Mouse (Mus musculus) neural tube, embryonic 11.5 days (tissue): ENCODE results near the gene Tmem120b. TPM values are rescaled to one million over a fixed set of nuclear protein-coding genes. Genes with fewer than 3 reads are reported as not detected.

ENCODE experiments used
- ATAC-seq: fragments of 200-750 bp; cut with Nextera tagmentation; 2 replicates; pipeline ENCODE4 v1.8.0; 2017; ENCODE audit warnings: moderate number of reproducible peaks, mild to moderate bottlenecking, moderate TSS enrichment, moderate library complexity; ENCODE audit not compliant: insufficient read depth, low FRiP score, low TSS enrichment
- DNase-seq: peaks from one replicate; pipeline ENCODE4 v3.0.0-alpha.2; 2015; ENCODE audit warnings: low spot score
- H3K27ac ChIP-seq: fragments of 300-500 bp; sonication (generic); 2 replicates; pipeline ENCODE4 v1.5.1; 2014; ENCODE audit warnings: low read depth, mild to moderate bottlenecking, low read length
- H3K27me3 ChIP-seq: fragments of 300-500 bp; sonication (generic); 2 replicates; pipeline ENCODE4 v1.6.1; 2014; ENCODE audit warnings: mild to moderate bottlenecking, low read length, mixed read lengths; ENCODE audit not compliant: control insufficient read depth, insufficient read depth
- H3K36me3 ChIP-seq: fragments of 300-500 bp; sonication (generic); 2 replicates; pipeline ENCODE4 v1.6.1; 2014; ENCODE audit warnings: mild to moderate bottlenecking, low read length, moderate library complexity, mixed read lengths; ENCODE audit not compliant: control insufficient read depth, insufficient read depth
- H3K4me1 ChIP-seq: fragments of 300-500 bp; sonication (generic); 2 replicates; pipeline ENCODE4 v1.6.1; 2014; ENCODE audit warnings: low read length, mixed read lengths; ENCODE audit not compliant: control insufficient read depth, insufficient read depth
- H3K4me2 ChIP-seq: fragments of 300-500 bp; sonication (generic); 2 replicates; pipeline ENCODE4 v1.6.1; 2014; ENCODE audit warnings: low read depth, mild to moderate bottlenecking, moderate library complexity
- H3K4me3 ChIP-seq: fragments of 300-500 bp; sonication (generic); 2 replicates; pipeline ENCODE4 v1.5.1; 2014; ENCODE audit warnings: low read depth, low read length
- H3K9ac ChIP-seq: fragments of 300-500 bp; sonication (generic); 2 replicates; pipeline ENCODE4 v1.6.1; 2014; ENCODE audit warnings: mild to moderate bottlenecking, low read length
- H3K9me3 ChIP-seq: fragments of 300-500 bp; sonication (generic); 2 replicates; pipeline ENCODE4 v1.6.1; 2016; ENCODE audit warnings: low read length; ENCODE audit not compliant: control insufficient read depth
- WGBS: fragments of 180-500 bp; shearing (Covaris S2); extraction: QIAGEN DNeasy Blood & Tissue Kit; methylation state at CpG from one replicate; pipeline ENCODE4 v1.1.7; 2014; 5-methylcytosine and 5-hydroxymethylcytosine counted together
- polyA plus RNA-seq: library from polyadenylated mRNA; unstranded; fragments of >200 nt; fragmentation: Nextera tagmentation; extraction: Ambion mirVana; gene quantifications from 2 replicates; pipeline ENCODE4 v1.2.1, GENCODE M21; 2014

Tmem120b gene
- polyA plus RNA-seq, 1 experiment from 2014 or later = 9.9 TPM

DNA sequence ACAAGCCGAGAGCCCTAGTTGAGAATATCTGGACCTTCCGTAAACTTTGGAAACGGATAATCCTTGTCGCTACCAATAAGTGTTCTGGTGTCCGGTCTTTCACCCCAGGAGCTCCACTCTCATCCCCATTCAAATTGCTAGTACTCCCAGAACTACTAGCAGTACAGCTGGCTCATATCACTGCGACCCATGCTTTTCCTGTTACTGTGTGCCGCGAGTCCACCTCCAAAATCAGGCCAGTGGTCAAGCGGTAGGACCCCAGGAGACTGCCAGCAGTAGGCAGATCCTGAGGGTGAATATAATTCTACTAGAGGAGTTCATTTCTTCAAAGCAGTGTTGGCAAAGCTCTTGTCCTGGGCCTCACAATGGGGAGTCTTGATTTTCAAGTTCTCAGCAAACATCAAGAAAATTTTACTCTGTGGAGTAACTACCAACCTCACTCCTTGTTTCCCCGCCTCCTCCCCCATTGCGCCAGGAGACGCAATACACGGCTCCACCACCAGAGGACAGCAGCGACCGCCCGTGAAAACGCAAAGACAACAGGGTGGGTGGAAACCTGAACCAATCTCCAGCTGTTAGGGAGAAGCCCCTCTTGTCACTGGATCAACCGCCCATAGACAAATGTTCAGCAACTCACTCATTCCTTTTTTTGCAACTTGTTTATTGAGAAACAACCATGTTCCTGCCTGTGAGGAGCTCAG lies 65.0 kb downstream of the Tmem120b start:
- H3K36me3 ChIP-seq = peaks cover 4% of the 10 kb centered on the region
- no peaks in the 10 kb centered on the region for H3K9me3 ChIP-seq
- no peak for ATAC-seq
- peaks cover 50% of the 10 kb centered on the region for H3K4me1 ChIP-seq
- 20% methylated on average over 18 of the region's 18 CpGs for WGBS
- no peak overlapping the region; the same call in 1 of the 2 replicates for H3K4me3 ChIP-seq
- peak overlapping the region; percentile 0; the same call in 1 of the 2 replicates for H3K27ac ChIP-seq
- H3K4me2 ChIP-seq = peak overlapping the region; percentile 100
- no peak overlapping the region for H3K9ac ChIP-seq
- no peaks in the 10 kb centered on the region for H3K27me3 ChIP-seq
- peak; percentile 90 for DNase-seq

DNA sequence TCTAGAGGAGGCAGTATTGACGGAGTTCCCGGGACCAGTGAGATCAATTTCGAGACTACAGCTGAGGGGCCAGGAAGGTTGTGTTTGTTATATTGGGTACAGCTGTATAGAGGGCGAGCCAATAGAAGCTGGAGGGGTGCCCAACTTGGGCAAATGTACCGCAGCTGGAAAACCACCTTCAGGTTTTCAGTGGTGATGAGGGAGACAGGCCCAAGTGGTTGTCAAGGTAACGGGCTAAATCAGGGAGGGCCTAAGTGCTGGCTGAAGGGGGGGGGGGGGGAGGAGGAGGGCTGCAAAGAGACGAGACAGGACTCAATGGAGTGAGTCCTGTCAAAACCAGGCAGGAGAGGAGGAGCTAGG lies 65.5 kb downstream of the Tmem120b start:
- Histone ChIP-seq H3K9ac (no peak overlapping the region), H3K4me1 (peaks cover 50% of the 10 kb centered on the region), H3K9me3 (no peaks in the 10 kb centered on the region), H3K27ac (peak overlapping the region; percentile 0; the same call in 1 of the 2 replicates), H3K4me2 (peak overlapping the region; percentile 100), H3K4me3 (no peak overlapping the region; the same call in 1 of the 2 replicates), H3K27me3 (no peaks in the 10 kb centered on the region), H3K36me3 (peaks cover 4% of the 10 kb centered on the region)
- no peak for ATAC-seq
- 22% methylated on average over 7 of the region's 7 CpGs for WGBS
- no peak for DNase-seq

DNA sequence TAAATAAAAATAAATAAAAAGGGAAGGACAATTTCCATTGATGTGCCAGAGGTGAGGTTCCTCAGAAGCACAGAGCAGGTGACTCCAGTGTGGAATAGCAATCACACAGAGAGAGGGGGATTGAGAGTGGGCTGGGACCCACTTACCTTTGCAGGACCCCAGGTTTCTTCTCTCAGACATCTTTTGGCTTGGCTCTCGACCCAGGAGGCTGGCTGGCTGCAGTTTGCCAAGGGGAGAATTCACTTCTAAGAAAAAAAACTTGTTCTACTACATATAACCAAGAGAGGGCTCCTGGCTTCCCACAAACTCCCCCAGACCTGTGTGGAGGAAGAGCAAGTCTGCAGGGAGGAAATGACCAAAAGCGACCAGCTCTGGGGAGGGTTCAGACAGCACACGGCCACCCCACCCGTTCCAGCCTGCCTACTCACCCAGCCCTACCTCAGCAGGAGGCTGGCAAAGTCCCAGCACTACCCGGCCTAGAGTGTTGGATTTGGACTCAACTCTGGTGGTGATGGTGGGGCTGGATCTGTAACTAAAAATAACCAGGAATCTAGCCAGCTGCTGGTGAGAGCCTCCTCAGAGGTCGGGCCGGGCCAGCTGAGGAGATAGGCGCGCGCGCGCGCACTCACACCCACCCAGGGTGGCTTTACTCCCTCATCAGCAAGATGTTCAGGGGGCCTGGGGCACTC lies 66.1 kb downstream of the Tmem120b start:
- H3K36me3 ChIP-seq = peaks cover 4% of the 10 kb centered on the region
- peak overlapping the region; percentile 41 for H3K9ac ChIP-seq
- peak overlapping the region; percentile 58; the same call in 1 of the 2 replicates for H3K27ac ChIP-seq
- DNase-seq = no peak
- WGBS = 20% methylated on average over 13 of the region's 13 CpGs
- H3K9me3 ChIP-seq = no peaks in the 10 kb centered on the region
- ATAC-seq = no peak
- H3K4me2 ChIP-seq = peak overlapping the region; percentile 100
- H3K4me3 ChIP-seq = peak overlapping the region; percentile 84
- no peaks in the 10 kb centered on the region for H3K27me3 ChIP-seq
- peaks cover 50% of the 10 kb centered on the region for H3K4me1 ChIP-seq

DNA sequence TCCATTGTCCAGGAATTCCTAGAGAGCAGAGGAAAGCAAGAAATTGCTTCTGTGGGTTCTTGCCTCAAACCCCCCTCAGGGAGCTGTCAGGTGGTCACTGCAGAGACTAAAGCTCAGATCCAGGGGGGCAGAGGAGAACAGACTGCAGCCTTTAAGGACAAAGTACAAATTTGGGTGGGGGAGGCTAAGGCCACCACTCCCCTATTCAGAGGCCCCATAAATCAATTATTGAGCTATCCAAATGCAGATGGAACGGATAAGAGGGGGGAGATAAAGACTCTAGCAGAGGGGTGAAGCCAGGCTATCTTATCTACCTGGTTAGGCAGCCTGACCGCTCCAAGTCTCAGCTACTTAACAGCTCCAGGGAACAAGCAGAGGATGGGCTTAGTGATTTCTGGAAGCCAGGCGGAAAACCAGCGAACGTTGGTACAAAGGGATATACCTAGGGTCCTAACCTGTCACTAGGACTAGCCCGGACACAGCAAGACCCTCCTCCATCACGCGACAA lies 66.7 kb downstream of the Tmem120b start:
- peak overlapping the region; percentile 100 for H3K27ac ChIP-seq
- 19% methylated on average over 8 of the region's 8 CpGs for WGBS
- H3K9me3 ChIP-seq = no peaks in the 10 kb centered on the region
- no peak for DNase-seq
- H3K9ac ChIP-seq = peak overlapping the region; percentile 100
- H3K4me3 ChIP-seq = peak overlapping the region; percentile 84
- H3K36me3 ChIP-seq = peaks cover 4% of the 10 kb centered on the region
- ATAC-seq = no peak
- peaks cover 50% of the 10 kb centered on the region for H3K4me1 ChIP-seq
- peak overlapping the region; percentile 100 for H3K4me2 ChIP-seq
- no peaks in the 10 kb centered on the region for H3K27me3 ChIP-seq

DNA sequence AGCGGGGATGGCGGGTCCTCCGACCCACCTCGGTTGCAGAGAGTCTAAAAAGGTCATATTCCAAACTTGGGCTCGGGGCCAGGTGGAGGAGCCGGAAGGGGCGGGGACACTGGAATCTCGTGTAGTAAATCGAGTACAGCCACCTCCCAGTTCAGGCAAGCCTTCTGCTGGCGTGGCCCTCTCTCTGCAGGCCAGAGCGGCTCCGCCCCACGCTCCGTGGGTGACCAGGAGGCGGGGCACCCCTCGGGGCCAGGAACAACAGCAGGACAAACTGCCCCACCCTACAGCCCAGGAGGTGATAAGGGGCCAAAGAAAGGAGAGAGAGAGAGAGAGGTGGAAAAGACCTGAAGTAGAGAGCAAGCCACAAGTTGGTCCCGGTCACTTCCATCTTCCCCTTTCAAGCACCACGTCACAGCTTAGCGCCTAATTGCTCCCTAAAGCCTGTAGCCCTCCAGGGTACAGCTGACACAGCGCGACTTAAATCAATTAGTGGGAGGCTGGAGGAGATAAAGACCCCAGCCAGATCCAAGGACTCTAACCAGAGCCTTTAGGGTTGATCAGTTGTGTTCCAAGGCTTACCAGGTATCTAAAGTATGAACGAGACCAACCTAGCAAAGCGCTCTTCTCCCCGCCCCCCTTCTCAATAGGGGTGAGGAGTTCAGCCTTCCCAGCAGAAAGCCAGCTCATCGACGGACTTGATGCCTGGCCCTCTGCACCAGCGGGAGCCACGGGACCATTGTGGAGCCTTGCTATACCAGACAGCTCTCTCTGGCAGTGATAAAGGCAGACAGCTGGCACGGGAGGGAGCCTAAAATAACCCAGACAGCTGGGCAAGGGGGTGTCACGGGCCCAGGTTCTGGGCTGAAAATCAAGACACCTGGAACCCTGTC lies 67.5 kb downstream of the Tmem120b start:
- H3K4me2 ChIP-seq = peak overlapping the region; percentile 100
- no peak for ATAC-seq
- peak overlapping the region; percentile 100 for H3K9ac ChIP-seq
- H3K27me3 ChIP-seq = no peaks in the 10 kb centered on the region
- H3K4me3 ChIP-seq = peak overlapping the region; percentile 84
- 2% methylated on average over 30 of the region's 30 CpGs for WGBS
- no peaks in the 10 kb centered on the region for H3K9me3 ChIP-seq
- DNase-seq = peak; percentile 63
- peaks cover 50% of the 10 kb centered on the region for H3K4me1 ChIP-seq
- H3K36me3 ChIP-seq = peaks cover 4% of the 10 kb centered on the region
- peak overlapping the region; percentile 100 for H3K27ac ChIP-seq

DNA sequence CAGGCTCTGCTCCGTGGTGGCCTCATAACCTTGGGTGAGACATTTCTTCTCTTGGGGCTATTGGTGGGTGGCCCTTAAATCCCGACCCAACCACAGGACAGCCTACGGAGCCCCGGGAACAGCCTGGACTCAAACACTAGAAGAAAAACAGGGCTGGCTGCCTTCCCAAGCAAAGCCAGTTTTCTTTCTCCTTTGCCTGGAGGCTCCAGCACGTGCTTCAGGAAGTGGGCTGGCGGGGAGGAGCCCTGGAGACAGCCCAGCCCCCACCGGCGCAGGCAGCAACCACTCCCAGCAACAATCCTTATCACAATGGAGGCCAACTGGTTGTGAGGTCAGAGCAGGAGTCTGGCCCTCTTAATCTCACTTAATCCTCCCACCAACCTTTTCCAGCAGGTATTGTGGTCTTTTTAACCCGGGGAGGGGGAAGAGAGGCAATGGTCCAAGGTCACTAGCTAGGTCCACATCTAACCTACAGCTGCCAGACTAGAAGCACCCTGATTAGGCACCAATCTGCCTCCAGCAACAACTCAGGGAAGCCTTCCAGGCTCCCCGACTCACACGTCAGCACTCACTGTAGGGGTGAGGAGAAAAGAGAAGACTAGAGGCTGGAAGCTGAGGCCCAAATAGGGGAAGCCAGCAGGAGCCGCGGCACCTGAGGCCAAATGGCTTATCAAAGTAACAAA lies 68.3 kb downstream of the Tmem120b start:
- DNase-seq = peak; percentile 79
- no peak for ATAC-seq
- H3K36me3 ChIP-seq = peaks cover 4% of the 10 kb centered on the region
- no peaks in the 10 kb centered on the region for H3K9me3 ChIP-seq
- H3K27me3 ChIP-seq = no peaks in the 10 kb centered on the region
- under 1% methylated on average over 13 of the region's 13 CpGs for WGBS
- H3K4me3 ChIP-seq = peak overlapping the region; percentile 84
- H3K27ac ChIP-seq = peak overlapping the region; percentile 100
- peak overlapping the region; percentile 100 for H3K4me2 ChIP-seq
- H3K9ac ChIP-seq = peak overlapping the region; percentile 100
- peaks cover 50% of the 10 kb centered on the region for H3K4me1 ChIP-seq

DNA sequence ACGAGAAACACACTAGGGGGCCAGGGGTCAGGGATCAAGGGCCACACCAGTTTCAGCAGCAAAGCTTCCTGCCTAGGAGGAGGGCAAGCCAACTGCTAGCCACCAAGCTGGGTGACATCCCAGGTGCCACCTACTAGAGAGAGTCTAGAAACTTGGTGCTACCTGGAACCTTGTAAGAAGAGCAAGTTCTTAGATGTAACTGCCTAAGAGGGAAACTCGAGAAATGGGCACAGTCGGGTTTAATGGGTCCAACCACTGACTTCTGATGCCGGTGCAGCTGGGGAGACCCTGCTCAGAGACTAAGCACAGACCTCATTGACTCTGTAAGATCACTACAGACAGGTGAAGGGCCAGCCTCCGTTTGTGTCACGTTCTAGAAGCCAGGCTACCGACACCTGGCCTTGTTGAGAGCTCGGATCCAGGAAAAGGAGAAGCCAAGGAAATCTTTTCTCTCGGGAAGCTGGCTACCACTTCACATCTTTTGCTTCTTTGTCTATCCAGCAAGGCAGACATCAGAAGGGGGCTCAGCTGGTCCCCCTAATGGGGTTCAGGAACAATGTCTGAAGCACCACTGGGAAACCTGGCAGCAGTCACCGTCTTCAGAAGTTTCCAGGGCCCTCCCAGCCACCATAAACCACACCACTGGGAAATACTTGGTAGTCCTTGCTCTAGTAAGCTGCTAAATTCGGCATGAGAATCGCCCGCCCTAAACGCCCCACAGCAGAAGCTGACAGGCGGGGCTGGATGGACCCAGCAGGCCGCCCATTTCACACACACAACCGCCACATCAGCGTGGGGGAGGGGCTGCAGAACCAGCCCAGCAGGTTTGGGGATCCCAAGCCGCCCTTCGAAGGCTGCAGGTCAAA lies 69.1 kb downstream of the Tmem120b start:
- Histone ChIP-seq H3K36me3 (peaks cover 4% of the 10 kb centered on the region), H3K4me1 (peaks cover 45% of the 10 kb centered on the region)

More for the DNA sequence above, 69.1 kb downstream of the Tmem120b start:
- Histone ChIP-seq H3K27me3 (no peaks in the 10 kb centered on the region), H3K27ac (peak overlapping the region; percentile 100), H3K4me2 (peak overlapping the region; percentile 100), H3K9ac (peak overlapping the region; percentile 100), H3K4me3 (peak overlapping the region; percentile 84), H3K9me3 (no peaks in the 10 kb centered on the region)
- ATAC-seq (no peak), DNase-seq (peak; percentile 81)
- 1% methylated on average over 20 of the region's 20 CpGs for WGBS
